Mouse (Mus musculus) erythroblast, embryonic 14.5 days (primary cell): Measurements from ENCODE around the gene Padi4.

Source experiments
- GATA1 ChIP-seq: IDR thresholded peaks from 2 replicates; pipeline ENCODE4 v1.6.1; 2012; ENCODE audit warnings: low read length, inconsistent platforms, mixed read lengths
- TAL1 ChIP-seq: IDR thresholded peaks from 3 replicates; pipeline ENCODE4 v1.6.1; 2012; ENCODE audit warnings: low read length, inconsistent platforms, mixed read lengths

DNA sequence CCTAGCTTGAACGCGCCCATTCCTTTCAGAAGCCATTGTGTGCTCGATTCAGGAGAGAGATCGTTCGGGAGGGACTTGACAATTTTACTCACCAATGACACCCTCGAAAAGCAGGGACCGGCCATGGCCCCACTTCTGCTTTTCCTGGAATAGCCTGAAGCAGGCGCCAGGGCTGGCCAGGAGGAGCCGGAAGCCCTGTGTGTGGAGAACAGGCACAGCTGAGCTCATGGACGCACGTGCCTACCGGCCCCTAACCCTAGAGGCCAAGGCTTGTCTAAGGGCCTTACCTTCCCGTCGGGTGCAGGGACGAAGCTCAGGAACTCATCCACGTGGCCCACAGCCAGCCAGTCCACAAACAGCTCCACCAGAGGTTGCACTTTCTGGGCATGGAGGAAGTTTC, 17.0 kb upstream of the Padi4 start:
- TF ChIP-seq GATA1 (no peak), TAL1 (no peak)
